Mouse (Mus musculus) heart, adult 9 months (tissue): ENCODE results near the gene Cog5.

ENCODE experiments used
- DNase-seq, 2 experiments: peaks; one replicate each; pipeline ENCODE4 v3.0.0; 2022; ENCODE audit warnings: low spot score in 2 of 2

The Cog5 gene

GRCm38 (mm10) chr12:31823671-31824070 lies 169.0 kb downstream of the Cog5 start:
- DNase-seq, result no peak

- DNase-seq, result no peak
Measured at GRCm38 (mm10) chr12:31824831-31825230, 170.2 kb downstream of the Cog5 start.

- DNase-seq, result peak in 1 of 2 experiments; percentile 6
Measured at GRCm38 (mm10) chr12:31825821-31826220, 171.2 kb downstream of the Cog5 start.

GRCm38 (mm10) chr12:31826476-31826875 lies 171.8 kb downstream of the Cog5 start:
- peak in 1 of 2 experiments; percentile 9 for DNase-seq

GRCm38 (mm10) chr12:31835480-31835879 lies 180.8 kb downstream of the Cog5 start:
- no peak for DNase-seq

- DNase-seq, result no peak
Measured at GRCm38 (mm10) chr12:31836211-31836610, 181.5 kb downstream of the Cog5 start.

GRCm38 (mm10) chr12:31838521-31838920 lies 183.9 kb downstream of the Cog5 start:
- DNase-seq, result no peak

- DNase-seq, result no peak
Measured at GRCm38 (mm10) chr12:31839249-31839648, 184.6 kb downstream of the Cog5 start.

- DNase-seq, result peak; percentile 16 to 19
Measured at GRCm38 (mm10) chr12:31846077-31846476, 191.4 kb downstream of the Cog5 start.

- peak; percentile 72 to 82 for DNase-seq
Measured at GRCm38 (mm10) chr12:31848630-31849415, 194.2 kb downstream of the Cog5 start.

GRCm38 (mm10) chr12:31849601-31850000 lies 194.9 kb downstream of the Cog5 start:
- no peak for DNase-seq

GRCm38 (mm10) chr12:31854039-31854438 lies 199.4 kb downstream of the Cog5 start:
- no peak for DNase-seq

- DNase-seq, result no peak
Measured at GRCm38 (mm10) chr12:31854817-31855216, 200.1 kb downstream of the Cog5 start.

- DNase-seq, result no peak
Measured at GRCm38 (mm10) chr12:31857784-31858183, 203.1 kb downstream of the Cog5 start.

- DNase-seq, result no peak
Measured at GRCm38 (mm10) chr12:31862668-31863538, 208.2 kb downstream of the Cog5 start.

- no peak for DNase-seq
Measured at GRCm38 (mm10) chr12:31876775-31877174, 222.1 kb downstream of the Cog5 start.

- DNase-seq, result no peak
Measured at GRCm38 (mm10) chr12:31882736-31883135, 228.1 kb downstream of the Cog5 start.

- no peak for DNase-seq
Measured at GRCm38 (mm10) chr12:31884365-31884764, 229.7 kb downstream of the Cog5 start.

GRCm38 (mm10) chr12:31885084-31885483 lies 230.4 kb downstream of the Cog5 start:
- DNase-seq, result no peak

GRCm38 (mm10) chr12:31885844-31886606 lies 231.4 kb downstream of the Cog5 start:
- no peak for DNase-seq

- DNase-seq, result no peak
Measured at GRCm38 (mm10) chr12:31890685-31891084, 236.0 kb downstream of the Cog5 start.

GRCm38 (mm10) chr12:31892079-31892478 lies 237.4 kb downstream of the Cog5 start:
- no peak for DNase-seq
